Mouse (Mus musculus) neural tube, embryonic 11.5 days (tissue): Measurements from ENCODE around the gene Terb2. TPM values are rescaled to one million over a fixed set of nuclear protein-coding genes. Genes with fewer than 3 reads are reported as not detected.

Experiments
- ATAC-seq: fragments of 200-750 bp; cut with Nextera tagmentation; 2 replicates; pipeline ENCODE4 v1.8.0; 2017; ENCODE audit warnings: moderate number of reproducible peaks, mild to moderate bottlenecking, moderate TSS enrichment, moderate library complexity; ENCODE audit not compliant: insufficient read depth, low FRiP score, low TSS enrichment
- DNase-seq: peaks from one replicate; pipeline ENCODE4 v3.0.0-alpha.2; 2015; ENCODE audit warnings: low spot score
- H3K27ac ChIP-seq: fragments of 300-500 bp; sonication (generic); 2 replicates; pipeline ENCODE4 v1.5.1; 2014; ENCODE audit warnings: low read depth, mild to moderate bottlenecking, low read length
- H3K27me3 ChIP-seq: fragments of 300-500 bp; sonication (generic); 2 replicates; pipeline ENCODE4 v1.6.1; 2014; ENCODE audit warnings: mild to moderate bottlenecking, low read length, mixed read lengths; ENCODE audit not compliant: control insufficient read depth, insufficient read depth
- H3K36me3 ChIP-seq: fragments of 300-500 bp; sonication (generic); 2 replicates; pipeline ENCODE4 v1.6.1; 2014; ENCODE audit warnings: mild to moderate bottlenecking, low read length, moderate library complexity, mixed read lengths; ENCODE audit not compliant: control insufficient read depth, insufficient read depth
- H3K4me1 ChIP-seq: fragments of 300-500 bp; sonication (generic); 2 replicates; pipeline ENCODE4 v1.6.1; 2014; ENCODE audit warnings: low read length, mixed read lengths; ENCODE audit not compliant: control insufficient read depth, insufficient read depth
- H3K4me2 ChIP-seq: fragments of 300-500 bp; sonication (generic); 2 replicates; pipeline ENCODE4 v1.6.1; 2014; ENCODE audit warnings: low read depth, mild to moderate bottlenecking, moderate library complexity
- H3K4me3 ChIP-seq: fragments of 300-500 bp; sonication (generic); 2 replicates; pipeline ENCODE4 v1.5.1; 2014; ENCODE audit warnings: low read depth, low read length
- H3K9ac ChIP-seq: fragments of 300-500 bp; sonication (generic); 2 replicates; pipeline ENCODE4 v1.6.1; 2014; ENCODE audit warnings: mild to moderate bottlenecking, low read length
- H3K9me3 ChIP-seq: fragments of 300-500 bp; sonication (generic); 2 replicates; pipeline ENCODE4 v1.6.1; 2016; ENCODE audit warnings: low read length; ENCODE audit not compliant: control insufficient read depth
- WGBS: fragments of 180-500 bp; shearing (Covaris S2); extraction: QIAGEN DNeasy Blood & Tissue Kit; methylation state at CpG from one replicate; pipeline ENCODE4 v1.1.7; 2014; 5-methylcytosine and 5-hydroxymethylcytosine counted together
- polyA plus RNA-seq: library from polyadenylated mRNA; unstranded; fragments of >200 nt; fragmentation: Nextera tagmentation; extraction: Ambion mirVana; gene quantifications from 2 replicates; pipeline ENCODE4 v1.2.1, GENCODE M21; 2014

Gene Terb2
- polyA plus RNA-seq, 1 experiment from 2014 or later = not detected

- no peak overlapping the region for H3K4me3 ChIP-seq
- no peak overlapping the region for H3K27ac ChIP-seq
- no peak for DNase-seq
- H3K9me3 ChIP-seq = no peaks in the 10 kb centered on the region
- H3K27me3 ChIP-seq = no peaks in the 10 kb centered on the region
- ATAC-seq = no peak
- no peak overlapping the region for H3K4me2 ChIP-seq
- H3K36me3 ChIP-seq = no peaks in the 10 kb centered on the region
- no peaks in the 10 kb centered on the region for H3K4me1 ChIP-seq
- no peak overlapping the region for H3K9ac ChIP-seq
Observed at GRCm38 (mm10) chr2:122157561-122157960, 28.5 kb upstream of the Terb2 start.

GRCm38 (mm10) chr2:122158362-122158802 is 27.7 kb upstream of the Terb2 start:
- H3K4me3 ChIP-seq = no peak overlapping the region
- 74% methylated on average over 6 of the region's 6 CpGs for WGBS
- no peaks in the 10 kb centered on the region for H3K9me3 ChIP-seq
- no peak overlapping the region for H3K4me2 ChIP-seq
- no peaks in the 10 kb centered on the region for H3K27me3 ChIP-seq
- H3K4me1 ChIP-seq = no peaks in the 10 kb centered on the region
- no peaks in the 10 kb centered on the region for H3K36me3 ChIP-seq
- DNase-seq = no peak
- H3K27ac ChIP-seq = no peak overlapping the region
- no peak for ATAC-seq
- no peak overlapping the region for H3K9ac ChIP-seq

- 84% methylated on average over 6 of the region's 6 CpGs for WGBS
- no peaks in the 10 kb centered on the region for H3K27me3 ChIP-seq
- H3K4me3 ChIP-seq = no peak overlapping the region
- no peaks in the 10 kb centered on the region for H3K9me3 ChIP-seq
- no peaks in the 10 kb centered on the region for H3K36me3 ChIP-seq
- no peak overlapping the region for H3K4me2 ChIP-seq
- DNase-seq (no peak), ATAC-seq (no peak)
- H3K4me1 ChIP-seq = no peaks in the 10 kb centered on the region
- no peak overlapping the region for H3K27ac ChIP-seq
- no peak overlapping the region for H3K9ac ChIP-seq
Observed at GRCm38 (mm10) chr2:122159667-122160066, 26.4 kb upstream of the Terb2 start.

- no peak within 1 kb of the TSS for H3K4me3 ChIP-seq
- no peaks in the 10 kb centered on the region for H3K4me1 ChIP-seq
- H3K9ac ChIP-seq = no peak within 1 kb of the TSS
- 39% methylated on average over 2 of the region's 2 CpGs for WGBS
- DNase-seq (peak; percentile 76), ATAC-seq (peak; percentile 55; the same call in 1 of the 2 replicates)
- H3K9me3 ChIP-seq = no peaks in the 10 kb centered on the region
- no peaks in the 10 kb centered on the region for H3K27me3 ChIP-seq
- H3K36me3 ChIP-seq = no peaks in the 10 kb centered on the region
- H3K27ac ChIP-seq = no peak within 1 kb of the TSS
- H3K4me2 ChIP-seq = no peak within 1 kb of the TSS
Observed at GRCm38 (mm10) chr2:122160680-122161079, 25.4 kb upstream of the Terb2 start, which contains the start of gene Trim69. Gene Trim69 (plus strand): TSS chr2:122160700.

- WGBS = 41% methylated on average over 4 of the region's 4 CpGs
- Histone ChIP-seq H3K9ac (no peak overlapping the region), H3K4me1 (no peaks in the 10 kb centered on the region), H3K27me3 (no peaks in the 10 kb centered on the region), H3K4me3 (no peak overlapping the region), H3K4me2 (no peak overlapping the region), H3K9me3 (no peaks in the 10 kb centered on the region), H3K36me3 (no peaks in the 10 kb centered on the region), H3K27ac (no peak overlapping the region)
- DNase-seq = no peak
- ATAC-seq = no peak
Observed at GRCm38 (mm10) chr2:122161542-122161941, 24.5 kb upstream of the Terb2 start.

GRCm38 (mm10) chr2:122162529-122162928 is 23.5 kb upstream of the Terb2 start:
- no peak for ATAC-seq
- no peaks in the 10 kb centered on the region for H3K9me3 ChIP-seq
- no peaks in the 10 kb centered on the region for H3K4me1 ChIP-seq
- no peak overlapping the region for H3K4me2 ChIP-seq
- 85% methylated on average over 2 of the region's 2 CpGs for WGBS
- H3K27ac ChIP-seq = no peak overlapping the region
- H3K27me3 ChIP-seq = no peaks in the 10 kb centered on the region
- H3K9ac ChIP-seq = no peak overlapping the region
- DNase-seq = no peak
- H3K4me3 ChIP-seq = no peak overlapping the region
- H3K36me3 ChIP-seq = no peaks in the 10 kb centered on the region

- Histone ChIP-seq H3K4me1 (no peaks in the 10 kb centered on the region), H3K27me3 (no peaks in the 10 kb centered on the region), H3K9me3 (no peaks in the 10 kb centered on the region), H3K36me3 (no peaks in the 10 kb centered on the region), H3K4me3 (no peak overlapping the region), H3K27ac (no peak overlapping the region), H3K4me2 (no peak overlapping the region), H3K9ac (no peak overlapping the region)
- DNase-seq (no peak), ATAC-seq (no peak)
- WGBS = 81% methylated on average over 13 of the region's 13 CpGs
Observed at GRCm38 (mm10) chr2:122163430-122164195, 22.5 kb upstream of the Terb2 start.

GRCm38 (mm10) chr2:122164293-122164692 is 21.8 kb upstream of the Terb2 start:
- ATAC-seq (no peak), DNase-seq (no peak)
- H3K27me3 ChIP-seq = no peaks in the 10 kb centered on the region
- no peaks in the 10 kb centered on the region for H3K4me1 ChIP-seq
- H3K4me3 ChIP-seq = no peak overlapping the region
- H3K4me2 ChIP-seq = no peak overlapping the region
- 87% methylated on average over 11 of the region's 11 CpGs for WGBS
- H3K27ac ChIP-seq = no peak overlapping the region
- no peaks in the 10 kb centered on the region for H3K36me3 ChIP-seq
- H3K9ac ChIP-seq = no peak overlapping the region
- no peaks in the 10 kb centered on the region for H3K9me3 ChIP-seq

GRCm38 (mm10) chr2:122171292-122171691 is 14.8 kb upstream of the Terb2 start:
- no peaks in the 10 kb centered on the region for H3K27me3 ChIP-seq
- WGBS = 90% methylated on average over 6 of the region's 6 CpGs
- no peak overlapping the region for H3K4me2 ChIP-seq
- H3K4me3 ChIP-seq = no peak overlapping the region
- no peaks in the 10 kb centered on the region for H3K36me3 ChIP-seq
- H3K4me1 ChIP-seq = no peaks in the 10 kb centered on the region
- no peaks in the 10 kb centered on the region for H3K9me3 ChIP-seq
- H3K27ac ChIP-seq = no peak overlapping the region
- H3K9ac ChIP-seq = no peak overlapping the region
- no peak for DNase-seq
- ATAC-seq = no peak
